Mouse (Mus musculus) megakaryocyte, embryonic 14.5 days (primary cell): ENCODE measurements around the gene Zfp217.

Experiments used
- FLI1 ChIP-seq: IDR thresholded peaks from 2 replicates; pipeline ENCODE4 v1.6.1; 2012; ENCODE audit warnings: low read length, inconsistent platforms, mixed read lengths
- GATA1 ChIP-seq: IDR thresholded peaks from 3 replicates; pipeline ENCODE4 v1.6.1; 2012; ENCODE audit warnings: mixed read lengths, low read length, inconsistent platforms, borderline replicate concordance

GRCm38 (mm10) chr2:170188721-170189120 lies 40.8 kb upstream of the Zfp217 start:
- TF ChIP-seq GATA1 (no peak), FLI1 (no peak)
